Mouse (Mus musculus): ENCODE data around the gene Sh2d5.

DNA sequence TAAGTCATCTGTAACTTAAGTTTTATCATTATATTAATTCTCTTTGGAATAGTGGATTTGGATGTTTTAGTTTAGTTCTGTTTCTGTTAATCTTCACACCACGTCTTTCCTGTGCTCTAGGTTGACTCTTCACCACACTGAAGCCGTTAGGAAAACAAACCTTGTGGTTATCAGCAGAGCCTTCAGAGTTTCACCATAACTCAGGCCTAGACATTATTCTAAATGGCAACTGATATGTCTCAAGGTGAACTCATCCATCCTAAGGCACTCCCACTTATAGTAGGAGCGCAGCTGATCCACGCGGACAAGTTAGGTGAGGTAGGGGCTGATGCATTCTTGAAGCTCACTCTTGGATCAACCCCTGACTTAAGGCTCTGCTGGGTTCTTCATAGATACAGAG, 28.8 kb upstream of the Sh2d5 start:
- TF ChIP-seq POLR2A (IDR thresholded peaks at IDR 0.05; ENCODE audit: borderline replicate concordance, low read depth, low read length) (no peak), CTCF (IDR thresholded peaks at IDR 0.05; ENCODE audit: low read depth, low read length) (no peak)
